Mouse (Mus musculus): ENCODE measurements around the gene Polr2b.

DNA sequence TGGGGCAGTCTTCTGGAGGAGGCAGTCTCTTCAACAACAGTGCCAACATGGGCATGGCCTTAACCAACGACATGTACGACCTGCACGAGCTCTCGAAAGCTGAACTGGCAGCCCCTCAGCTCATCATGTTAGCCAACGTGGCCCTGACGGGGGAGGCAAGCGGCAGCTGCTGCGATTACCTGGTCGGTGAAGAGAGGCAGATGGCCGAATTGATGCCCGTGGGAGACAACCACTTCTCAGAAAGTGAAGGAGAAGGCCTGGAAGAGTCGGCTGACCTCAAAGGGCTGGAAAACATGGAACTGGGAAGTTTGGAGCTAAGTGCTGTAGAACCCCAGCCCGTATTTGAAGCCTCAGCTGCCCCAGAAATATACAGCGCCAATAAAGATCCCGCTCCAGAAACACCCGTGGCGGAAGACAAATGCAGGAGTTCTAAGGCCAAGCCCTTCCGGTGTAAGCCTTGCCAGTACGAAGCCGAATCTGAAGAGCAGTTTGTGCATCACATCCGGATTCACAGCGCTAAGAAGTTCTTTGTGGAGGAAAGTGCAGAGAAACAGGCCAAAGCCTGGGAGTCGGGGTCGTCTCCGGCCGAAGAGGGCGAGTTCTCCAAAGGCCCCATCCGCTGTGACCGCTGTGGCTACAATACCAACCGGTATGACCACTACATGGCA lies 41.9 kb upstream of the Polr2b start:
- TF ChIP-seq EP300 (IDR thresholded peaks at IDR 0.05; ENCODE audit: low read depth) (no peak), CTCF (IDR thresholded peaks at IDR 0.05; ENCODE audit: low read depth) (no peak)
